Comparison of ENCODE assay signal across 17 mouse cellular contexts in genomic region chr11:95087301-95088228, GRCm38 (mm10). TPM values are rescaled to one million over a fixed set of nuclear protein-coding genes. Genes with fewer than 3 reads are reported as not detected.
DNase-seq lines count a peak whose midpoint lies in the region; ATAC-seq and TF ChIP-seq lines count a peak whose summit lies in the region.
"Had no signal": no experiment of that assay in that cellular context is flagged by ENCODE, and none has a peak within 500 bp of the region (broad histone marks: within the 10 kb centered on the region; RNA-seq: fewer than 3 reads in every experiment).

No protein-coding gene starts in this region.

- WGBS in kidney, embryonic 16.5 days, result 62% methylated on average over 17 of the region's 17 CpGs
- 48% methylated on average over 17 of the region's 17 CpGs for WGBS in intestine, postnatal 0 days
- 73% methylated on average over 17 of the region's 17 CpGs for whole genome bisulfite sequencing in hindbrain, embryonic 16.5 days

- no peaks in the 10 kb centered on the region for H3K36me3 ChIP-seq in kidney, embryonic 16.5 days (ENCODE audit: insufficient read depth, low read length)
- H3K36me3 ChIP-seq in E14TG2a.4 (ENCODE audit: insufficient read depth, low read length), result no peaks in the 10 kb centered on the region
- H3K36me3 ChIP-seq in intestine, postnatal 0 days (ENCODE audit: control insufficient read depth, insufficient read depth), result no peaks in the 10 kb centered on the region
- H3K36me3 ChIP-seq in hindbrain, embryonic 16.5 days (ENCODE audit: control insufficient read depth, insufficient read depth, low read length), result no peaks in the 10 kb centered on the region
- H3K36me3 ChIP-seq: forebrain, embryonic 10.5 days; midbrain, embryonic 15.5 days had no signal

- DNase-seq in kidney, postnatal 36 days, result no peak
- peak; percentile 77 for DNase-seq in ES-CJ7 (ENCODE audit: low read depth, low spot score)
- no peak for DNase-seq in frontal cortex, postnatal 14 days (ENCODE audit: low spot score in 2 of 2)
- DNase-seq: adrenal gland, adult 2 months; cerebellum, adult 9-11 months; heart, adult 2 months; right cerebral cortex, postnatal 4 days had no signal

- peaks cover 44% of the 10 kb centered on the region for H3K4me1 ChIP-seq in kidney, embryonic 16.5 days (ENCODE audit: insufficient read depth, low read length)
- peaks cover 69% of the 10 kb centered on the region for H3K4me1 ChIP-seq in E14TG2a.4 (replicated peaks; ENCODE audit: low read depth, low read length)
- H3K4me1 ChIP-seq in intestine, postnatal 0 days (replicated peaks; ENCODE audit: control insufficient read depth, insufficient read depth, low read length), result no peaks in the 10 kb centered on the region
- H3K4me1 ChIP-seq in hindbrain, embryonic 16.5 days (ENCODE audit: control insufficient read depth, insufficient read depth, low read depth, low read length), result no peaks in the 10 kb centered on the region

- no peak overlapping the region for H3K4me2 ChIP-seq in kidney, embryonic 16.5 days (replicated peaks; ENCODE audit: low read depth, low read length)
- no peak overlapping the region for H3K4me2 ChIP-seq in intestine, postnatal 0 days (replicated peaks; ENCODE audit: low read depth)
- H3K4me2 ChIP-seq in hindbrain, embryonic 16.5 days (ENCODE audit: low read length), result no peak overlapping the region
- H3K4me2 ChIP-seq: liver, embryonic 11.5 days; midbrain, embryonic 15.5 days had no signal

- TF ChIP-seq CTCF in E14TG2a.4 (conservative IDR thresholded peaks at IDR 0.05; ENCODE audit: low read length), result no peak
- TF ChIP-seq CTCF in intestine, postnatal 0 days (IDR thresholded peaks at IDR 0.05; ENCODE audit: low read depth), result no peak

- ATAC-seq in kidney, embryonic 16.5 days (ENCODE audit: low FRiP score, low TSS enrichment), result no peak
- ATAC-seq in intestine, postnatal 0 days, result no peak
- ATAC-seq in hindbrain, embryonic 16.5 days, result no peak
- ATAC-seq: CD4-positive, CD25-positive, alpha-beta regulatory T cell, adult 4 months; inflammation-experienced regulatory T-cells, adult 6 months; midbrain, embryonic 15.5 days had no signal

- H3K9me3 ChIP-seq in kidney, embryonic 16.5 days (ENCODE audit: low read length), result no peaks in the 10 kb centered on the region
- peaks cover 4% of the 10 kb centered on the region; the same call in 1 of the 2 replicates for H3K9me3 ChIP-seq in E14TG2a.4 (ENCODE audit: low read length)
- no peaks in the 10 kb centered on the region for H3K9me3 ChIP-seq in intestine, postnatal 0 days (ENCODE audit: control insufficient read depth)
- H3K9me3 ChIP-seq in hindbrain, embryonic 16.5 days (ENCODE audit: control insufficient read depth, low read length), result no peaks in the 10 kb centered on the region
- H3K9me3 ChIP-seq: forebrain, embryonic 10.5 days; midbrain, embryonic 15.5 days had no signal

- no peaks in the 10 kb centered on the region for H3K27me3 ChIP-seq in kidney, embryonic 16.5 days (ENCODE audit: insufficient read depth, low read length)
- peaks cover 40% of the 10 kb centered on the region for H3K27me3 ChIP-seq in E14TG2a.4 (ENCODE audit: insufficient read depth, low read length)
- no peaks in the 10 kb centered on the region for H3K27me3 ChIP-seq in intestine, postnatal 0 days (replicated peaks; ENCODE audit: control insufficient read depth, insufficient read depth, low read length)
- no peaks in the 10 kb centered on the region for H3K27me3 ChIP-seq in hindbrain, embryonic 16.5 days (replicated peaks; ENCODE audit: control insufficient read depth, insufficient read depth, low read length)
- H3K27me3 ChIP-seq: midbrain, embryonic 15.5 days had no signal

- peak overlapping the region; percentile 25 for H3K27ac ChIP-seq in kidney, embryonic 16.5 days (ENCODE audit: low read length)
- H3K27ac ChIP-seq in intestine, postnatal 0 days (ENCODE audit: low read depth, low read length), result peak overlapping the region; percentile 46; the same call in 1 of the 2 replicates
- H3K27ac ChIP-seq in hindbrain, embryonic 16.5 days (ENCODE audit: low read depth, low read length), result no peak overlapping the region
- H3K27ac ChIP-seq: macrophage; midbrain, embryonic 15.5 days had no signal

- H3K4me3 ChIP-seq in kidney, embryonic 16.5 days (ENCODE audit: low read length), result no peak overlapping the region
- H3K4me3 ChIP-seq in E14TG2a.4 (replicated peaks; ENCODE audit: low read length), result peak overlapping the region; percentile 41
- H3K4me3 ChIP-seq in intestine, postnatal 0 days (ENCODE audit: low read depth, low read length), result no peak overlapping the region
- no peak overlapping the region for H3K4me3 ChIP-seq in hindbrain, embryonic 16.5 days (ENCODE audit: low read length)
- H3K4me3 ChIP-seq: forebrain, embryonic 10.5 days; heart, adult 2 months; midbrain, embryonic 15.5 days had no signal

- no peak overlapping the region; the same call in 1 of the 2 replicates for H3K9ac ChIP-seq in kidney, embryonic 16.5 days (replicated peaks; ENCODE audit: low read length)
- no peak overlapping the region for H3K9ac ChIP-seq in intestine, postnatal 0 days (ENCODE audit: low read depth, low read length)
- no peak overlapping the region for H3K9ac ChIP-seq in hindbrain, embryonic 16.5 days (ENCODE audit: low read depth, low read length)
- H3K9ac ChIP-seq: midbrain, embryonic 15.5 days had no signal

RNA-seq across cellular contexts. Expression of gene Itga3, which starts 11.0 kb away (rescaled TPM):
- 25.5 and 25.8 TPM in 2 replicates for polyA plus RNA-seq in kidney, embryonic 16.5 days (2015; fragmentation: Nextera tagmentation; extraction: Ambion mirVana)
- polyA plus RNA-seq in intestine, postnatal 0 days (2015; fragmentation: Nextera tagmentation; extraction: Ambion mirVana), result 51.3 and 57.9 TPM in 2 replicates
- 16.7 and 19.3 TPM in 2 replicates for polyA plus RNA-seq in hindbrain, embryonic 16.5 days (2015; fragmentation: Nextera tagmentation; extraction: Ambion mirVana)

RNA-seq across cellular contexts. Expression of gene Dlx3, which starts 32.4 kb away (rescaled TPM):
- 1.1 TPM in 2 replicates for polyA plus RNA-seq in kidney, embryonic 16.5 days (2015; fragmentation: Nextera tagmentation; extraction: Ambion mirVana)
- polyA plus RNA-seq in intestine, postnatal 0 days (2015; fragmentation: Nextera tagmentation; extraction: Ambion mirVana), result 0.30 and 0.44 TPM in 2 replicates
- 0.19 and 0.32 TPM in 2 replicates for polyA plus RNA-seq in hindbrain, embryonic 16.5 days (2015; fragmentation: Nextera tagmentation; extraction: Ambion mirVana)
- polyA plus RNA-seq: heart, adult 2 months; inflammation-experienced regulatory T-cells, adult 6 months; macrophage had no signal

RNA-seq across cellular contexts. Expression of gene Pdk2, which starts 46.4 kb away (rescaled TPM):
- 72.3 and 85.2 TPM in 2 replicates for polyA plus RNA-seq in kidney, embryonic 16.5 days (2015; fragmentation: Nextera tagmentation; extraction: Ambion mirVana)
- 53.2 and 57.4 TPM in 2 replicates for polyA plus RNA-seq in intestine, postnatal 0 days (2015; fragmentation: Nextera tagmentation; extraction: Ambion mirVana)
- polyA plus RNA-seq in hindbrain, embryonic 16.5 days (2015; fragmentation: Nextera tagmentation; extraction: Ambion mirVana), result 34.6 and 42.1 TPM in 2 replicates

RNA-seq across cellular contexts. Expression of gene Dlx4, which starts 58.5 kb away (rescaled TPM):
- 0.08 TPM in 1 of 2 replicates, not detected in the other for polyA plus RNA-seq in kidney, embryonic 16.5 days (2015; fragmentation: Nextera tagmentation; extraction: Ambion mirVana)
- polyA plus RNA-seq in intestine, postnatal 0 days (2015; fragmentation: Nextera tagmentation; extraction: Ambion mirVana), result not detected in 2 replicates
- not detected in 2 replicates for polyA plus RNA-seq in hindbrain, embryonic 16.5 days (2015; fragmentation: Nextera tagmentation; extraction: Ambion mirVana)
- polyA plus RNA-seq: CD4-positive, CD25-positive, alpha-beta regulatory T cell, adult 4 months; inflammation-experienced regulatory T-cells, adult 6 months; macrophage; midbrain, embryonic 15.5 days had no signal
